Mouse (Mus musculus) kidney, adult 2 months (tissue): ENCODE results near the gene Nfe2l2. TPM values are rescaled to one million over a fixed set of nuclear protein-coding genes. Genes with fewer than 3 reads are reported as not detected.

ENCODE experiments used
- DNase-seq: peaks from one replicate; pipeline ENCODE4 v3.0.0; 2021
- H3K27ac ChIP-seq: fragments of 200-500 bp; 2 replicates; pipeline ENCODE4 v1.5.1; 2012; ENCODE audit warnings: low read depth, low read length, control low read depth, inconsistent platforms; ENCODE audit not compliant: insufficient read depth
- H3K27me3 ChIP-seq: fragments of 200-500 bp; replicated peaks from 2 replicates; pipeline ENCODE4 v1.6.1; 2012; ENCODE audit warnings: mild to moderate bottlenecking, moderate library complexity, low read length, inconsistent platforms; ENCODE audit not compliant: control insufficient read depth, insufficient read depth
- H3K36me3 ChIP-seq: fragments of 200-500 bp; 2 replicates; pipeline ENCODE4 v1.6.1; 2012; ENCODE audit warnings: mild to moderate bottlenecking, moderate library complexity, low read length, inconsistent platforms; ENCODE audit not compliant: control insufficient read depth, insufficient read depth
- H3K4me1 ChIP-seq: fragments of 200-500 bp; 2 replicates; pipeline ENCODE4 v1.6.1; 2011; ENCODE audit warnings: low read length; ENCODE audit not compliant: control insufficient read depth, insufficient read depth
- H3K4me3 ChIP-seq: fragments of 200-500 bp; 2 replicates; pipeline ENCODE4 v1.5.1; 2011; ENCODE audit warnings: mild to moderate bottlenecking, low read depth, low read length, control low read depth; ENCODE audit not compliant: insufficient read depth
- CTCF ChIP-seq: fragments of 200-500 bp; conservative IDR thresholded peaks from 2 replicates; pipeline ENCODE4 v1.5.1; 2011; ENCODE audit warnings: low read depth, mild to moderate bottlenecking, control low read depth, low read length, moderate library complexity, mixed read lengths; ENCODE audit not compliant: insufficient read depth, insufficient read length
- POLR2A ChIP-seq: fragments of 200-500 bp; IDR thresholded peaks from one replicate; pipeline ENCODE4 v1.6.1; 2011; ENCODE audit warnings: low read depth, low read length, control low read depth
- WGBS: fragments of 180-500 bp; shearing (Covaris S2); methylation state at CpG from one replicate; pipeline ENCODE4 v1.1.7; 2018; 5-methylcytosine and 5-hydroxymethylcytosine counted together
- polyA plus RNA-seq: library from polyadenylated mRNA; depleted of rRNA; stranded (reverse); fragments of >200 nt; gene quantifications from 2 replicates; pipeline ENCODE4 v1.2.3, GENCODE M21; 2012; rRNA removed

Gene Nfe2l2
- 58.0 and 59.5 TPM in 2 replicates for polyA plus RNA-seq

DNA sequence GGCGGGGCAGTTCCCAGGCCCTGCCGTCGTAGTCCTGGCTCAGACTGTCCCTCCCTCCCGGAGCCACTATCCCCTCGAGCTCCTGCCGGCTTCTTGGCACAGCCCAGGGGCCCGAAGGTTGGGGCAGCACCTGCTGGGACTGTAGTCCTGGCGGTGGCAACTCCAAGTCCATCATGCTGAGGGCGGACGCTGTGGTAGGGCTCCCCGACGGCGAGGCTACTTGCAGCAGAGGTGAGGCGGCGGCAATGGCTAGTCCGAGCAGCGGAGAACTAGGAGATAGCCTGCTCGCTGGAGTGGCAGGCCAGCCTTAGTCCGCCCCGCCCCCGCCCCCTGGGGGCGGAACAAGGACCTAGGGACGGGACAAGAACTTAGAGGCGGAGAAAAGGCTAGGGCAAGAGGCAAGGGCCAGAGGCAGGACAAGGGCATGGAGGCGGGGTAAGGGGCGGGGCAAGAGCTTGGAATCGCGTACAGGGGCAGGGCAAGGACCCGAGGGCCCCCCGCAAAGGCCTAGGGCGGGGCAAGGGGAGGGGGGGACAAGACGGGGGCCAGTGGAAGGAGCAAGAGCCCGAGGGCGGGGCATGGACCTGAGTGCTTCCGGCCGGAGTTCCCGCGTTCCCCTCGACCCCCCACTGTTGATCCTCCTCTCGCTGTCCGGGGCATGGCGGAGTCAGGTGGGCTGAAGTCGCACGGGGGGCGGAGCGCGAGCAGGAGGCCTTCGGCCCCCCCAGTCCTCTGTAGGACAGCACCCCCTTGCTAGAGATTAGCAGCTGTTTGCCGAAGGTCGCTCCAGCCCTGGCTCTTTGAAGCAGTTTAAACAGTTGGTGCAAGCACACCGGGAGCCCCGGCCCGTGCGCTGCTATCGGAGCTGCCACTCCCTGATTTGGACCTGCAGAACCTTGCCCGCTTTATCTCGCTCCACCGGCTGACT lies at the start of gene Nfe2l2:
TSS of gene Nfe2l2 (minus strand) at position 408 of the 928 bp plus-strand sequence.
- TF ChIP-seq POLR2A = peak; percentile 98
- TF ChIP-seq CTCF = 0 out of 2 replicates have a peak, but pooled peaks have one; percentile 9
- Histone ChIP-seq H3K27me3 (no peaks in the 10 kb centered on the region), H3K36me3 (no peaks in the 10 kb centered on the region; the same call in 1 of the 2 replicates), H3K4me1 (peaks cover 19% of the 10 kb centered on the region), H3K27ac (peak within 1 kb of the TSS; percentile 99), H3K4me3 (peak within 1 kb of the TSS; percentile 74)
- peak; percentile 100 for DNase-seq
- WGBS = under 1% methylated on average over 57 of the region's 58 CpGs

- Histone ChIP-seq H3K27ac (no peak overlapping the region), H3K36me3 (no peaks in the 10 kb centered on the region), H3K4me1 (no peaks in the 10 kb centered on the region), H3K4me3 (no peak overlapping the region), H3K27me3 (no peaks in the 10 kb centered on the region)
- WGBS = 90% methylated on average over 22 of the region's 22 CpGs
- TF ChIP-seq POLR2A (no peak), CTCF (no peak)
- DNase-seq = no peak
Measured at GRCm38 (mm10) chr2:75752306-75753175, 48.1 kb upstream of the Nfe2l2 start.

GRCm38 (mm10) chr2:75751896-75752295 lies 47.5 kb upstream of the Nfe2l2 start:
- H3K4me1 ChIP-seq = no peaks in the 10 kb centered on the region
- no peak overlapping the region for H3K4me3 ChIP-seq
- no peak for DNase-seq
- WGBS = 57% methylated on average over 6 of the region's 6 CpGs
- no peak for TF ChIP-seq CTCF
- TF ChIP-seq POLR2A = no peak
- no peaks in the 10 kb centered on the region for H3K36me3 ChIP-seq
- H3K27me3 ChIP-seq = no peaks in the 10 kb centered on the region
- H3K27ac ChIP-seq = no peak overlapping the region

- H3K4me3 ChIP-seq = no peak overlapping the region
- TF ChIP-seq POLR2A (no peak), CTCF (no peak)
- H3K36me3 ChIP-seq = no peaks in the 10 kb centered on the region
- no peaks in the 10 kb centered on the region for H3K27me3 ChIP-seq
- H3K4me1 ChIP-seq = no peaks in the 10 kb centered on the region
- no peak overlapping the region for H3K27ac ChIP-seq
- DNase-seq = no peak
- WGBS = 89% methylated on average over 10 of the region's 10 CpGs
Measured at GRCm38 (mm10) chr2:75750869-75751268, 46.4 kb upstream of the Nfe2l2 start.

- Histone ChIP-seq H3K27ac (no peak overlapping the region), H3K4me3 (no peak overlapping the region), H3K4me1 (no peaks in the 10 kb centered on the region), H3K27me3 (no peaks in the 10 kb centered on the region), H3K36me3 (no peaks in the 10 kb centered on the region)
- no peak for DNase-seq
- 81% methylated on average over 2 of the region's 2 CpGs for WGBS
- TF ChIP-seq POLR2A (no peak), CTCF (no peak)
Measured at GRCm38 (mm10) chr2:75750043-75750718, 45.7 kb upstream of the Nfe2l2 start.

GRCm38 (mm10) chr2:75748841-75749240 lies 44.4 kb upstream of the Nfe2l2 start:
- H3K27me3 ChIP-seq = no peaks in the 10 kb centered on the region
- DNase-seq = no peak
- no peak overlapping the region for H3K4me3 ChIP-seq
- WGBS = 93% methylated on average over 6 of the region's 6 CpGs
- no peaks in the 10 kb centered on the region for H3K36me3 ChIP-seq
- no peak overlapping the region for H3K27ac ChIP-seq
- TF ChIP-seq CTCF (no peak), POLR2A (no peak)
- no peaks in the 10 kb centered on the region for H3K4me1 ChIP-seq
